Mouse (Mus musculus) heart, postnatal 25 days (tissue): ENCODE results near the gene Asna1. TPM values are rescaled to one million over a fixed set of nuclear protein-coding genes. Genes with fewer than 3 reads are reported as not detected.

Experiments
- DNase-seq: peaks from one replicate; pipeline ENCODE4 v3.0.0; 2022; ENCODE audit warnings: low spot score
- intact Hi-C: fragments of 180-260 bp; cut with DNase I; formaldehyde crosslinking; loops from one replicate; pipeline ENCODE4 v1.15.1; 2025
- microRNA-seq: library from miRNA; unstranded; fragments of <30 nt; microRNA quantifications from one replicate; pipeline ENCODE4 v1.2.0, GENCODE M21; 2022
- total RNA-seq, 2 experiments: library from RNA; stranded (reverse); gene quantifications; 2 replicates each; pipeline ENCODE4 v1.2.3; 2021

The Asna1 gene
- total RNA-seq, 2 experiments from 2014 or later, result 65.0 to 67.4 TPM

- DNase-seq, result peak; percentile 50
- intact Hi-C loops, result loop anchor here (5.0 kb wide), 2 partner anchors 315 to 455 kb away; partner anchors contain the start of genes 4921524J17Rik and Ier2
Observed at GRCm38 (mm10) chr8:84977435-84978247, 47.4 kb downstream of the Asna1 start.

GRCm38 (mm10) chr8:84976763-84977434 is 48.2 kb downstream of the Asna1 start:
- intact Hi-C loops, result loop anchor here (5.0 kb wide), 2 partner anchors 315 to 455 kb away; partner anchors contain the start of genes 4921524J17Rik and Ier2
- no peak for DNase-seq

DNA sequence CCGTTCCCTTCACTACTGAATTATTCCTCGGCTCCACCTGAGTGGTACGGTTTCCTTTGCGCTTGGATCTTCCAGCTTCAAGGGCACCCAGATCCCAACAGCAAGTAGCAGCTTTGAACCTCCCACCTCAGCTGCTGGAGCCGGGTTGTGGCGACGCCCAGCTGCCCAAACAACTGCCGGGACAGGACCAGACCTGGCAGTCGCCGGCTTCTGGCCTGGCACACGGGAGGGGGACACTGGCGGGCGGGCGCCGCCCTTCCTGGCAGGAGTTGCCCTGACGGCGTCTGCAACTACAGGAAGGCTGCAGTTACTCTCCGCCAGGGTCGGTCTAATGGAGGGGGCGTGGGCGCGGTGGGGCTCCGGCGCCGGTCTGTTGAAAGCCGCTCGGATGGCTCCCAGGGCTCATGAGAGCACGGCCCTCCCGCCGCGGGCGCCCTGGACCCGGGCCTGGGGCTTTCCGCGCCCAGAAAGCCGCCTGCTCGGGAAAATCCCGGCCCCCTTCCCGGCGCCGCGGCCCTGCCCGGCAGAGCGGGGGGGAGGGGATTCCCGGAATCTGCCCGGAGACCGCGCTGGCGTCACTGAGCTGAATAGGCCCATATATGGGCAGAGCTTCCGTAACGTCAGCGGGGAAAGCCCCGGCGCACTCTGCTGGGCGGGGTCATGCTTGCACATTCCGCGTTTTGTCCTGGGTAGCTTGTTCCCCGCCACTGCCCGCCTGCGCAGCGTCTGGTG is 48.9 kb downstream of the Asna1 start:
- peak; percentile 94 for DNase-seq
- intact Hi-C loops, result loop anchor here (5.0 kb wide), 2 partner anchors 314 to 456 kb away; partner anchors contain the start of genes 4921524J17Rik and Ier2

DNA sequence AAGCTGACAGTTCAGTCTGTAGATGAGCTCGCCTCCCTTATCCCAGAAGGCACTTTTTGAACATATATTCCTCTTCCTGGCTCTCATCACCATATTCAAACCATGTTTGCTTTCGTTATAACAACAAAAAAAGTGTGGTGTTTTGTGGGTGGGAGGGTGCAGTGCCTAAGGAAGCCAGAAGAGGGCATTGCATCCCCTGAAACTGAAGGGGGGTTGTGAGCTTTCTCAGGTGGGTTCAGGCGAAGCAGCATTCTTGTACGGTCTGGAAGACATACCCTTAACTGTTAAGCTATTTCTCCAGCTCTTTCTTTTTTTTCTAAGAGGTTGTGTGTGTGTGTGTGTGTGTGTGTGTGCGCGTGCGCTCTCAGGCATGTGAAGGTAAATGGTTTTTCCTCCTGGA is 49.6 kb downstream of the Asna1 start:
- no peak for DNase-seq
- intact Hi-C loops, result loop anchor here (1.0 to 5.0 kb wide), 3 partner anchors 15 to 457 kb away; partner anchors contain the start of genes 4921524J17Rik, Hook2 and Ier2

DNA sequence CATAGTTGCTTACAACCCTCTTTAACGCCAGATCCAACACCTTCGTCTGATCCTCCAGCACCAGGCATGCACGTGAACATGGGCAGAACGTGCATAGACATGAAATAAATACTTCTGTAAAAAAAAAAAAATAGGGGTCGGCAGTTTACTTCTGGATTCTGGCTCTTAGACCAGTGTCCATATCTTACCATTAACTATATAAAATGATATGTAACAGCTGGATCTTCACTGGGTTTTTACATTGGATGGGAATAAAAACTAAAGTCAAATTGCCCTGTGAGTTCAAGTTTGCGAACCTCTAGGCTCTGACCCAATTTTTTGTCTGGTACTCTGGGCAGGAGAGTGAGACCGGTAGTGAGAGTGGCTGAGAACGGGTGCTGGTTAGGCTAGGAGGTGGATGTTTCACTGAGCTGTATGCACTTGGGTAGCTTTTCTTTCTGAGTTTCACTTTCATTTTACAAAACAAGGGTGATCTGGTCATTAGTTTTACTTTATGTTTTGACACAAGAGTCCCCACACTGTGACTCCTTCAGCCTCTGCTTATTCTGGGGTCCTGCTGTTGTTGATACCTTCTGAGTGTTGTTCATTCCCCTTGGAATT is 50.4 kb downstream of the Asna1 start:
- no peak for DNase-seq
- intact Hi-C loops, result loop anchor here (1.0 to 5.0 kb wide), 3 partner anchors 16 to 458 kb away; partner anchors contain the start of genes 4921524J17Rik, Hook2 and Ier2

- DNase-seq, result no peak
- intact Hi-C loops, result no loop called here
Observed at GRCm38 (mm10) chr8:84973803-84974542, 51.1 kb downstream of the Asna1 start.

- DNase-seq, result no peak
- intact Hi-C loops, result no loop called here
Observed at GRCm38 (mm10) chr8:84973079-84973478, 52.0 kb downstream of the Asna1 start.

GRCm38 (mm10) chr8:84970913-84971312 is 54.2 kb downstream of the Asna1 start:
- intact Hi-C loops, result no loop called here
- no peak for DNase-seq

DNA sequence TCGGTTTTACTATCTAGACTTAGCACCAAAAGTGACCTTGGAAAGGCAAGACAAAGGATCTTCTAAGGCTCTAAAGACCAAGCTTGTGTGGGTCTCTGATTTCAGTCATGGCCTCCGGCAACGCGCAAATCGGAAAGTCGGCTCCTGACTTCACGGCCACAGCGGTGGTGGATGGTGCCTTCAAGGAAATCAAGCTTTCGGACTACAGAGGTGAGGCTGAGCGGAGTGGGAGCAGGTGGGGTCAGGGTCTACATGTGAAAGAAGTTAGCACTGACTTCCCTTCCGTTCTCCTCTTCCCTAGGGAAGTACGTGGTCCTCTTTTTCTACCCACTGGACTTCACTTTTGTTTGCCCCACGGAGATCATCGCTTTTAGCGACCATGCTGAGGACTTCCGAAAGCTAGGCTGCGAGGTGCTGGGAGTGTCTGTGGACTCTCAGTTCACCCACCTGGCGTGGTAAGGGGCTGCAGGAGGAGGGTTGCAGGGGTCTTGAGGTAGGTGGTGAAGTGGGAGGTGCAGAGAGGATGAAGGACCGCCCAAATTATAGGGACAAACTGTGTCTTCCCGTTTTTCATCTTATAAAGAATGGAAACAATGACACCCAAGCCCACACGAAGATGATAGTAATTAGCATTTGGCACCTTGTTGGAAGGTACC is 54.8 kb downstream of the Asna1 start:
- intact Hi-C loops, result no loop called here
- no peak for DNase-seq

GRCm38 (mm10) chr8:84969241-84970134 is 55.6 kb downstream of the Asna1 start, which contains the start of the genes Gm49661, Prdx2 and Rnaseh2a:
Gm49661 (minus strand) TSS chr8:84969433.
Prdx2 (plus strand) TSS chr8:84969587.
Rnaseh2a (minus strand) TSS chr8:84969767.
- intact Hi-C loops, result no loop called here
- DNase-seq, result peak; percentile 39

DNA sequence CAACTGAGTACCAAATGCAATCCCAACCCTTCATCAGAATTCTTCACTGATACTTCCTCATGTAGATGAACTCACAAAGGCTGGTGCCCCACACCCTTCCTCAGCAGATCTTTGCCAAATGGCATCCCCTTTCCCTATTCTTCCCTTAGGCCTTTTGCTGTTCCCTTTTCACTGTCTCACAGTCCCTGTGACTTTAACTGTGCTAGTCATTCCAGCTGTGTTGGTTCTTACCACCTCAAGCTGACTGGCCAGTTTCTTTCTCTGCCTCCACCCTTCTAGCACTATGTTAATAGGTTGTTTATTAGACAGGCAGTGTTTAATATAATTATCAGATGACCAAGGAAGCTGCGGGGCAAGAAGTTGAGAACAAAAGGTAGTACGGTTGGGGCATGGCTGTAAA is 56.4 kb downstream of the Asna1 start:
- intact Hi-C loops, result no loop called here
- DNase-seq, result no peak

Small RNA genes lying within 50 kb of the gene (microRNA-seq; reads per million reads assigned to microRNA genes)
- not detected for gene Mir7070

Other genes with a start within 250 kb of the Asna1 start
- gene Nfix, start 224.9 kb downstream of the Asna1 start, total RNA-seq, result 100 to 1,000 TPM; 287 to 311 TPM
- gene Dand5, start 202.5 kb downstream of the Asna1 start, total RNA-seq, result 10 to 100 TPM in 1 of 2 experiments, 1 to 10 TPM in 1; 9.6 to 10.3 TPM
- 10 to 100 TPM; 28.9 to 30.0 TPM for gene Gadd45gip1, start 193.8 kb downstream of the Asna1 start, total RNA-seq
- 10 to 100 TPM; 80.8 to 81.1 TPM for gene Rad23a, start 184.6 kb downstream of the Asna1 start, total RNA-seq
- 100 to 1,000 TPM; 365 to 441 TPM for gene Calr, start 178.3 kb downstream of the Asna1 start, total RNA-seq
- 10 to 100 TPM; 24.7 to 25.5 TPM for gene Farsa, start 168.3 kb downstream of the Asna1 start, total RNA-seq
- 1 to 10 TPM; 2.3 to 3.0 TPM for gene Syce2, start 153.2 kb downstream of the Asna1 start, total RNA-seq
- 10 to 100 TPM; 63.1 to 68.2 TPM for gene Gcdh, start 131.4 kb downstream of the Asna1 start, total RNA-seq
- not detected for gene Klf1, start 123.4 kb downstream of the Asna1 start, total RNA-seq
- gene Dnase2a, start 116.7 kb downstream of the Asna1 start, total RNA-seq, result 1 to 10 TPM; 7.7 to 7.9 TPM
- gene Mast1, start 87.9 kb downstream of the Asna1 start, total RNA-seq, result under 1 TPM; 0.08 to 0.14 TPM
- gene Rtbdn, start 78.3 kb downstream of the Asna1 start, total RNA-seq, result not detected
- gene Gm49661, start 55.8 kb downstream of the Asna1 start, total RNA-seq, result not detected
- 100 to 1,000 TPM; 650 to 659 TPM for gene Prdx2, start 55.7 kb downstream of the Asna1 start, total RNA-seq
- gene Rnaseh2a, start 55.5 kb downstream of the Asna1 start, total RNA-seq, result 10 to 100 TPM; 45.2 to 48.2 TPM
- gene Junb, start 46.6 kb downstream of the Asna1 start, total RNA-seq, result 10 to 100 TPM; 13.8 to 17.2 TPM
- 1 to 10 TPM; 2.0 to 2.1 TPM for gene Hook2, start 34.7 kb downstream of the Asna1 start, total RNA-seq
- not detected for gene Best2, start 10.8 kb downstream of the Asna1 start, total RNA-seq
- gene Trir, start 1.5 kb upstream of the Asna1 start, total RNA-seq, result 10 to 100 TPM; 82.7 to 88.7 TPM
- gene Tnpo2, start 11.6 kb upstream of the Asna1 start, total RNA-seq, result 10 to 100 TPM; 28.0 to 28.7 TPM
- 1 to 10 TPM; 3.5 to 4.6 TPM for gene Fbxw9, start 34.8 kb upstream of the Asna1 start, total RNA-seq
- not detected for gene Gm5741, start 42.7 kb upstream of the Asna1 start, total RNA-seq
- gene Dhps, start 46.5 kb upstream of the Asna1 start, total RNA-seq, result 10 to 100 TPM; 26.4 to 26.5 TPM
- gene Wdr83os, start 55.5 kb upstream of the Asna1 start, total RNA-seq, result 10 to 100 TPM; 39.4 to 43.1 TPM
- gene Wdr83, start 56.0 kb upstream of the Asna1 start, total RNA-seq, result 10 to 100 TPM; 31.8 to 35.3 TPM
- gene Man2b1, start 58.0 kb upstream of the Asna1 start, total RNA-seq, result 10 to 100 TPM; 24.7 to 26.5 TPM
- gene Zfp791, start 97.8 kb upstream of the Asna1 start, total RNA-seq, result 1 to 10 TPM; 2.1 to 2.6 TPM
- gene Cks1brt, start 126.6 kb upstream of the Asna1 start, total RNA-seq, result not detected
- not detected for gene Olfr371, start 200.7 kb upstream of the Asna1 start, total RNA-seq